Mouse (Mus musculus): Measurements from ENCODE around the gene Inpp5d. TPM values are rescaled to one million over a fixed set of nuclear protein-coding genes. Genes with fewer than 3 reads are reported as not detected.

Gene Inpp5d
- polyA plus RNA-seq, 1 experiment, result 204 TPM

DNA sequence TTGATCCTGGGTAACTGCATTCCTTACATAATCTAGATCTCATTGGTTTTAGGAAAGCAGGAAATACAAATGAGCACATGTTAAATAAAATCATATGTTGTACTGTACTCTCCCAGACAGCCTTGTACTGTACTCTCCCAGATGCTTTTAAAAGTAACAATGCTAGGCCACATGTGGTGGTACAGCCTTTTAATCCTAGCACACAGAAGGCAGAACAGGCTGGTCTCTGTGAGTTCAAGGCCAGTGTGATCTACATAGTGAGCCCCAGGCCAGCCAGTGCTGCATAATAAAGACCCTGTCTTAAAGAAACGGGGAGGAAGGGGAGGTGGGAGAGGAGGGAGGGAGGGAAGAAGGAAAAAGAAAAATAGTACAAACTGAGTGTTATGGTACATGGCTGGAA is 66.9 kb downstream of the Inpp5d start:
- H3K27ac ChIP-seq (ENCODE audit: insufficient read depth, low read length), result no peak overlapping the region
- H3K27me3 ChIP-seq (ENCODE audit: control insufficient read depth, insufficient read depth, low read length), result no peaks in the 10 kb centered on the region
- DNase-seq (ENCODE audit: low read depth in 1 of 2, low spot score in 2 of 2), result no peak
- TF ChIP-seq CTCF (IDR thresholded peaks at IDR 0.05; ENCODE audit: extremely low read depth, insufficient read depth, insufficient read length, insufficient replicate concordance) (no peak), POLR2A (IDR thresholded peaks at IDR 0.05; ENCODE audit: low read depth, low read length) (no peak)
- H3K4me3 ChIP-seq (ENCODE audit: extremely low read depth, insufficient read depth, insufficient read length), result no peak overlapping the region
- H3K36me3 ChIP-seq (ENCODE audit: control insufficient read depth, insufficient read depth, low read length), result peaks cover 63% of the 10 kb centered on the region
- 78% methylated on average over 1 of the region's 1 CpGs for WGBS
- H3K4me1 ChIP-seq (ENCODE audit: control insufficient read depth, insufficient read depth, insufficient read length), result no peaks in the 10 kb centered on the region

DNA sequence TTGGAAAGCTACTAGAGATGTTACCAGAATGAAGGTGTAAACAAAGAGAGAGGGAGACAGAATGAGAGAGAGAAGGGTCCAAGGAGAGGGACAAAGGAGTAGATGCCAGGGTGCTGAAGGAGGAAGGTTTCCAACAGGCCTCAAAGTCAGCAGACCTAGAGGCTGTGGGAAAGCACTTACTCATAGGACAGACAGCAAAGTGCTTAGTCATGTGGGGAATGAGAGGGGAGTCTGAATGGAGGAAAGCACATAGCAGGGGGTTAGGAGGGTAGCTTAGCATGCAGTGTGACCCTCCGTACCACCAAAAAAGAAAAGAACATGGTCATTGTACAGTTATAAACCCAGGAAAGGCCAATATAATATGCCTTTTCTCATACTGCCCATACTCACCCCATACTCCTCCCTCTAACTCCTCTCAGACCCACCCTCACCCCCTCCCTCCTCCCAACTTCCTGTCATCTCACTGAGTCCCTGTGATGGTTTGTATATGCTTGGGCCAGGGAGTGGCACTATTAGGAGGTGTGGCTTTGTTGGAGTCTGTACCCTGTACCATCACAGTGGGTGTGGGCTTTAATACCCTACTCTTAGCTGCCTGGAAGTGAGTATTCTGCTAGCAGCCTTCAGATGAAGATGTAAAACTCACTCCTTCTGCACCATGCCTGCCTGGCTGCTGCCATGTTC is 69.7 kb downstream of the Inpp5d start:
- Histone ChIP-seq H3K4me1 (ENCODE audit: control insufficient read depth, insufficient read depth, insufficient read length) (no peaks in the 10 kb centered on the region), H3K27ac (ENCODE audit: insufficient read depth, low read length) (no peak overlapping the region), H3K4me3 (ENCODE audit: extremely low read depth, insufficient read depth, insufficient read length) (no peak overlapping the region), H3K27me3 (ENCODE audit: control insufficient read depth, insufficient read depth, low read length) (no peaks in the 10 kb centered on the region), H3K36me3 (ENCODE audit: control insufficient read depth, insufficient read depth, low read length) (peaks cover 52% of the 10 kb centered on the region)
- DNase-seq (ENCODE audit: low read depth in 1 of 2, low spot score in 2 of 2), result no peak
- 100% methylated on average over 1 of the region's 1 CpGs for WGBS
- TF ChIP-seq POLR2A (IDR thresholded peaks at IDR 0.05; ENCODE audit: low read depth, low read length) (no peak), CTCF (IDR thresholded peaks at IDR 0.05; ENCODE audit: extremely low read depth, insufficient read depth, insufficient read length, insufficient replicate concordance) (no peak)

- H3K4me3 ChIP-seq (ENCODE audit: extremely low read depth, insufficient read depth, insufficient read length), result no peak overlapping the region
- no peak overlapping the region for H3K27ac ChIP-seq (ENCODE audit: insufficient read depth, low read length)
- DNase-seq (ENCODE audit: low read depth in 1 of 2, low spot score in 2 of 2), result peak in 1 of 2 experiments; percentile 48
- H3K4me1 ChIP-seq (ENCODE audit: control insufficient read depth, insufficient read depth, insufficient read length), result no peaks in the 10 kb centered on the region
- no peaks in the 10 kb centered on the region for H3K27me3 ChIP-seq (ENCODE audit: control insufficient read depth, insufficient read depth, low read length)
- TF ChIP-seq CTCF (IDR thresholded peaks at IDR 0.05; ENCODE audit: extremely low read depth, insufficient read depth, insufficient read length, insufficient replicate concordance) (peak; percentile 51; the same call in 1 of the 2 replicates), POLR2A (IDR thresholded peaks at IDR 0.05; ENCODE audit: low read depth, low read length) (no peak)
- peaks cover 67% of the 10 kb centered on the region for H3K36me3 ChIP-seq (ENCODE audit: control insufficient read depth, insufficient read depth, low read length)
- WGBS, result 91% methylated on average over 5 of the region's 5 CpGs
These were observed 76.2 kb downstream of the Inpp5d start for GRCm38 (mm10) chr1:87696358-87696757.

GRCm38 (mm10) chr1:87698010-87698409 is 77.9 kb downstream of the Inpp5d start:
- 93% methylated on average over 6 of the region's 6 CpGs for WGBS
- no peaks in the 10 kb centered on the region for H3K4me1 ChIP-seq (ENCODE audit: control insufficient read depth, insufficient read depth, insufficient read length)
- H3K27ac ChIP-seq (ENCODE audit: insufficient read depth, low read length), result no peak overlapping the region
- DNase-seq (ENCODE audit: low read depth in 1 of 2, low spot score in 2 of 2), result no peak
- H3K4me3 ChIP-seq (ENCODE audit: extremely low read depth, insufficient read depth, insufficient read length), result no peak overlapping the region
- H3K36me3 ChIP-seq (ENCODE audit: control insufficient read depth, insufficient read depth, low read length), result peaks cover 65% of the 10 kb centered on the region
- H3K27me3 ChIP-seq (ENCODE audit: control insufficient read depth, insufficient read depth, low read length), result no peaks in the 10 kb centered on the region
- TF ChIP-seq POLR2A (IDR thresholded peaks at IDR 0.05; ENCODE audit: low read depth, low read length), result no peak
- TF ChIP-seq CTCF (IDR thresholded peaks at IDR 0.05; ENCODE audit: extremely low read depth, insufficient read depth, insufficient read length, insufficient replicate concordance), result no peak

DNA sequence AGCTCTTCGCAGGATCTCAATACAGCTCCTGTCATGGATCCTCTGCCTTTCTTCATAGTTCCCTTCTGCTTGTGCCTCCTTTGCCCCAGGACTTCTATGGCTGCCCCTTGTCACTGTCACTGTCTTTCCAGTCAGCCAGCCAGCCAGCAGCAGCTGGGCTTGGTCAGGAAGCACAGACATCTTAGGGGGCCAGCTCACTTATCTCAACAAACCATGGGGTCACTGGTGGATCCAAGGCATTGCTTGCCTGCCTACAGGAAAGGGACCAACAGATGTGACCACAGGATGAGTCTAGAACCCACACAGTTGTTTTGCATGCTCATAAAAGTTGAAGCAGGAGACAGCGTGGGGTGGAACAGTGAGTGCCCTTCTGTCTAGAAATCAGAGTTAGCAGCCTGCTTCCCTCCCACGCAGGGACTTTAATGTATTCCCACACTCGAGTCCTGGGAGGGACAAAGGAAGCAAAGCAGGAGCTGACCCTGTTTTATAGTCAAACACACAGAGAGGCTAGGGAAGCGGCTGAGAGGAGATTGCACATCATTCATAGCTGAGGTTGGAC is 79.9 kb downstream of the Inpp5d start:
- Histone ChIP-seq H3K27ac (ENCODE audit: insufficient read depth, low read length) (no peak overlapping the region), H3K4me1 (ENCODE audit: control insufficient read depth, insufficient read depth, insufficient read length) (no peaks in the 10 kb centered on the region), H3K27me3 (ENCODE audit: control insufficient read depth, insufficient read depth, low read length) (no peaks in the 10 kb centered on the region), H3K4me3 (ENCODE audit: extremely low read depth, insufficient read depth, insufficient read length) (no peak overlapping the region), H3K36me3 (ENCODE audit: control insufficient read depth, insufficient read depth, low read length) (peaks cover 74% of the 10 kb centered on the region)
- 94% methylated on average over 5 of the region's 5 CpGs for WGBS
- DNase-seq (ENCODE audit: low read depth in 1 of 2, low spot score in 2 of 2), result no peak
- TF ChIP-seq POLR2A (IDR thresholded peaks at IDR 0.05; ENCODE audit: low read depth, low read length) (no peak), CTCF (IDR thresholded peaks at IDR 0.05; ENCODE audit: extremely low read depth, insufficient read depth, insufficient read length, insufficient replicate concordance) (no peak)

- TF ChIP-seq POLR2A (IDR thresholded peaks at IDR 0.05; ENCODE audit: low read depth, low read length), result no peak
- TF ChIP-seq CTCF (IDR thresholded peaks at IDR 0.05; ENCODE audit: extremely low read depth, insufficient read depth, insufficient read length, insufficient replicate concordance), result no peak
- H3K4me1 ChIP-seq (ENCODE audit: control insufficient read depth, insufficient read depth, insufficient read length), result no peaks in the 10 kb centered on the region
- WGBS, result 84% methylated on average over 2 of the region's 2 CpGs
- DNase-seq (ENCODE audit: low read depth in 1 of 2, low spot score in 2 of 2), result no peak
- H3K27ac ChIP-seq (ENCODE audit: insufficient read depth, low read length), result no peak overlapping the region
- H3K36me3 ChIP-seq (ENCODE audit: control insufficient read depth, insufficient read depth, low read length), result peaks cover 76% of the 10 kb centered on the region
- no peaks in the 10 kb centered on the region for H3K27me3 ChIP-seq (ENCODE audit: control insufficient read depth, insufficient read depth, low read length)
- H3K4me3 ChIP-seq (ENCODE audit: extremely low read depth, insufficient read depth, insufficient read length), result no peak overlapping the region
These were observed 84.1 kb downstream of the Inpp5d start for GRCm38 (mm10) chr1:87704230-87704629.

DNA sequence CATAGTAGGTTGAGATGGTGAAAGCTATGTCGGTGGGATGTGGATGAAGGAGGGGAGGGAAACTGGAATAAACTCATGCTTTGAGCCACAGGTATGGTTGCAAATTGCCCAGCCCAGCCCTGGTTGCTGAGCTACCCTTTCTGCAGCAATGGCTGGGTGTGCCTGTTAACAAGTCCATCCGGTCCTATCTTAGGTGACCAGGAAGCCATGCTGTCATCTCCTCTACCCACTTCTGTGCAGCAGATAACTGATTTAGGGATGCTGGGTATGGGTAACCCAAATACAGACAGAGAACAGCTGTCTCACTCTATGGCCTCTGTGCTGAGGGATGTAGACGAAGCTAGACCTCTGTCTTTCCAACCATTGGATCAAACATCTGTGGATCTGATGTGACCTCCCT is 86.2 kb downstream of the Inpp5d start:
- no peak overlapping the region for H3K4me3 ChIP-seq (ENCODE audit: extremely low read depth, insufficient read depth, insufficient read length)
- TF ChIP-seq CTCF (IDR thresholded peaks at IDR 0.05; ENCODE audit: extremely low read depth, insufficient read depth, insufficient read length, insufficient replicate concordance) (no peak), POLR2A (IDR thresholded peaks at IDR 0.05; ENCODE audit: low read depth, low read length) (no peak)
- H3K27ac ChIP-seq (ENCODE audit: insufficient read depth, low read length), result no peak overlapping the region
- WGBS, result 91% methylated on average over 3 of the region's 3 CpGs
- H3K27me3 ChIP-seq (ENCODE audit: control insufficient read depth, insufficient read depth, low read length), result no peaks in the 10 kb centered on the region
- no peaks in the 10 kb centered on the region for H3K4me1 ChIP-seq (ENCODE audit: control insufficient read depth, insufficient read depth, insufficient read length)
- peaks cover 70% of the 10 kb centered on the region for H3K36me3 ChIP-seq (ENCODE audit: control insufficient read depth, insufficient read depth, low read length)
- DNase-seq (ENCODE audit: low read depth in 1 of 2, low spot score in 2 of 2), result no peak
